Mouse (Mus musculus) hindbrain, embryonic 13.5 days (tissue): ENCODE measurements at regions not wholly inside any gene's neighbourhood (a gene's known extent, or its start where the extent isn't known, plus 50 kb on each side); places are given as distances from the start of the nearest gene placed in this dataset.

Source experiments
- ATAC-seq: fragments of 200-750 bp; cut with Nextera tagmentation; 2 replicates; pipeline ENCODE4 v1.8.0; 2017; ENCODE audit warnings: moderate TSS enrichment; ENCODE audit not compliant: low FRiP score
- H3K27ac ChIP-seq: fragments of 300-500 bp; sonication (generic); 2 replicates; pipeline ENCODE4 v1.5.1; 2015; ENCODE audit warnings: inconsistent platforms, mild to moderate bottlenecking, moderate library complexity
- H3K27me3 ChIP-seq: fragments of 300-500 bp; sonication (generic); 2 replicates; pipeline ENCODE4 v1.6.1; 2015; ENCODE audit warnings: mild to moderate bottlenecking, inconsistent platforms
- H3K36me3 ChIP-seq: fragments of 300-500 bp; sonication (generic); 2 replicates; pipeline ENCODE4 v1.6.1; 2015; ENCODE audit warnings: mild to moderate bottlenecking, inconsistent platforms
- H3K4me1 ChIP-seq: fragments of 300-500 bp; sonication (generic); replicated peaks from 2 replicates; pipeline ENCODE4 v1.6.1; 2015; ENCODE audit warnings: inconsistent platforms
- H3K4me2 ChIP-seq: fragments of 300-500 bp; sonication (generic); 2 replicates; pipeline ENCODE4 v1.6.1; 2015; ENCODE audit warnings: inconsistent platforms, mild to moderate bottlenecking, moderate library complexity
- H3K4me3 ChIP-seq: fragments of 300-500 bp; sonication (generic); 2 replicates; pipeline ENCODE4 v1.5.1; 2015; ENCODE audit warnings: mild to moderate bottlenecking, inconsistent platforms
- H3K9ac ChIP-seq: fragments of 300-500 bp; sonication (generic); 2 replicates; pipeline ENCODE4 v1.6.1; 2015; ENCODE audit warnings: mild to moderate bottlenecking, inconsistent platforms
- H3K9me3 ChIP-seq: fragments of 300-500 bp; sonication (generic); 2 replicates; pipeline ENCODE4 v1.6.1; 2016; ENCODE audit warnings: inconsistent platforms
- WGBS: fragments of 180-500 bp; shearing (Covaris S2); methylation state at CpG from one replicate; pipeline ENCODE4 v1.1.7; 2015; 5-methylcytosine and 5-hydroxymethylcytosine counted together

DNA sequence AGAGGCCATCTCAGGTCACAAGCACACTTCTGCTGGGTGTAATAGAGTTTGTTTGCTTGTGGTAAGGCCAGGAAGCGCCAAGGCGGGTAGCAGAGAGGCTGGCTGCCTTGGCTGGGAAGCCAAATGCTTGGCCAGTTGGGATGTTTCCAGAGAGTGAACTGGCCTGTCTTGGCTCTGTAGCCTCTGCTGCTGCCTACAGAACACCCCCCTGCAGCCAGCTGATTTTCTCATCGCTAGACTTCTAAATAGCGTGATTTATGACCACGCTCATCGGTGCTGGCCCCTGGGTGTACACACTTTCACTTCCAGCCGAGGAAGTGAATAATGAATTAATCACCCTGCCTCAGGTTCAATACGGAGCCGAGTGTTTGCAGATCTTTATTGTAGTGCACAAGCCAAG is 102.2 kb upstream of the Adpgk start:
- ATAC-seq: peak; percentile 74
- Histone ChIP-seq H3K9ac (no peak overlapping the region), H3K4me2 (peak overlapping the region; percentile 13; the same call in 1 of the 2 replicates), H3K27ac (peak overlapping the region; percentile 72), H3K36me3 (no peaks in the 10 kb centered on the region), H3K27me3 (0 out of 2 replicates have a peak, but pooled peaks cover 5% of the 10 kb centered on the region), H3K9me3 (no peaks in the 10 kb centered on the region), H3K4me3 (no peak overlapping the region), H3K4me1 (peaks cover 28% of the 10 kb centered on the region)
- WGBS: 26% methylated on average over 9 of the region's 9 CpGs

DNA sequence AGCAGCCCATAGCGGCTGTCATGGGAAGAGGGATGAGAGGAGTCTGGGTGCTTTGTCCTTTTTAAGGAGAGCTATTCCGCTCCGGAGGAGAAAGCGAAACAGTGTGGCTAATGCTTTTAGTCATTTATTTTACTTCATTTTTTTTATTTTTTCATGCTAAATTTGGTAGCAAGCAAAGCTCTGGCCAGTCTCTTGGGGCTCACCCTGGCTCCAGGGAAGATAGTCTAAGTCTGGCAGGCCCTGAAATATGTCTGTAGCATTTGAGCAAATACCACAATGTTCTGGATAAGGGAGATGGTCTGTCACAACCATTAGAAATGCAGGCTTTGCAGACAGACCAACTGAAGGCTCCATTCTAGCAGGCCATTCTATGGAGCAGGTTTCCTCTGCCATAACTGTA is 102.9 kb upstream of the Adpgk start:
- H3K27ac ChIP-seq: 0 out of 2 replicates have a peak overlapping the region, but pooled peaks have one; percentile 72
- no peaks in the 10 kb centered on the region for H3K9me3 ChIP-seq
- H3K4me2 ChIP-seq: no peak overlapping the region
- H3K9ac ChIP-seq: no peak overlapping the region
- peaks cover 28% of the 10 kb centered on the region for H3K4me1 ChIP-seq
- H3K27me3 ChIP-seq: 0 out of 2 replicates have a peak, but pooled peaks cover 5% of the 10 kb centered on the region
- H3K4me3 ChIP-seq: no peak overlapping the region
- H3K36me3 ChIP-seq: no peaks in the 10 kb centered on the region
- ATAC-seq: no peak
- WGBS: 34% methylated on average over 4 of the region's 4 CpGs

DNA sequence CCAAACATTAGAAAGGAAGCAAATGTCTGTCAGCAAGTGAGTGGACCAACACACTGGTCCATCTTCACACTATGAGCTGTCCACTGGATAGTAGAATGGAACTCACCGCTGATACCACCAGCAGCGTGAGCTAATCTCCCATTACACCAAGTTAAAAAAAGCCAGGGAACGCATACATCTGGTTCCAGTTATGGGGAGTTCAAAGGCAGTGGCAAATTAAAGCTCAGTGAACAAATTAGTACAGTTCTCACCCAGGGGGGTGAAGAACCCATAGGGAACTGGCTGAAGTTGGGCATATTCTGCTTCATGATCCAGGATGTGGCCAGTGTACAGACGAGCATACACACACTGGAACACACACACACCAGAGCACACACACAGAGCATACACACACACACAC is 105.0 kb upstream of the Adpgk start:
- Histone ChIP-seq H3K9me3 (no peaks in the 10 kb centered on the region), H3K4me2 (no peak overlapping the region), H3K9ac (no peak overlapping the region), H3K27me3 (0 out of 2 replicates have a peak, but pooled peaks cover 5% of the 10 kb centered on the region), H3K4me3 (no peak overlapping the region), H3K36me3 (no peaks in the 10 kb centered on the region), H3K4me1 (peaks cover 28% of the 10 kb centered on the region), H3K27ac (no peak overlapping the region)
- ATAC-seq: no peak
- WGBS: 67% methylated on average over 4 of the region's 4 CpGs

DNA sequence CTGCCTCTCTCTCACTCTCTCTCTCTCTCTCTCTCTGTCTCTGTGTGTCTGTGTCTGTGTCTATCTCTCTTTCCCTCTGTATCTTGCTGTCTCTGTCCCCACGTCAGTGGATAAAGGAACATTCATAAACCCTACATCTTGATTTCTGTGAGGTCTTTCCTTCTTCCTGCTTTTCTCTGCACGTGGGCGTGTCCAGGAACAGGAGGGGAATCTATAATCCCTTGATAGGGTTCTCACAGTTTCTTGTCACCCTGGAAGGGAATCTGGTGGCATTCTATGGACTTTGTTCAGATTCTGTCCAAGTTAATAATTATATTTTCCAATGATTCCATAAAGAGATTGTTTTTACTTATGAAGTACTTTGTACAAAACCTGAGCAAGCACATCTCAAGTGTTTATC is 107.3 kb upstream of the Adpgk start:
- 78% methylated on average over 3 of the region's 3 CpGs for WGBS
- H3K9ac ChIP-seq: no peak overlapping the region
- no peaks in the 10 kb centered on the region for H3K36me3 ChIP-seq
- no peak overlapping the region for H3K4me2 ChIP-seq
- peaks cover 18% of the 10 kb centered on the region for H3K4me1 ChIP-seq
- no peaks in the 10 kb centered on the region for H3K9me3 ChIP-seq
- no peak overlapping the region for H3K27ac ChIP-seq
- ATAC-seq: no peak
- H3K4me3 ChIP-seq: no peak overlapping the region
- 0 out of 2 replicates have a peak, but pooled peaks cover 5% of the 10 kb centered on the region for H3K27me3 ChIP-seq

DNA sequence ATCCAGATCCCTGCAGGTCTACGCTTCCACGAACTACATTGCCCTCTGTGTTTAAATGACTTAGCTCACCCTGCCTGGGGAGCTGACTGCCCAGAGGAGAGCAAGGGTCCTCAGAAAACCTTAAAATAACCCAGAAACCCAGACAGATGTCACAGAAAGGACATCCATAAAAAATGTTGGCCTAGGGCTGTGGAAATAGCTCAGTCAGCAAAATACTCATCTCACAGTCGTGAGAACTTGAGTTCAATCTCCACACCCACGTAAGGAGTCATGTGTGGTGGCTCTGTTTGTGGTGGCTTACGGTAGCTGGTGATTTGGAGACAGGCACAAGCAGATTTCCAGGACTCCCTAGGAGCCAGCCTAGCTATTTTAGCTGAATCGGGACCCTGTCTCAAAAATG is 108.5 kb upstream of the Adpgk start:
- 78% methylated on average over 6 of the region's 6 CpGs for WGBS
- H3K9me3 ChIP-seq: no peaks in the 10 kb centered on the region
- H3K27me3 ChIP-seq: 0 out of 2 replicates have a peak, but pooled peaks cover 4% of the 10 kb centered on the region
- no peaks in the 10 kb centered on the region for H3K36me3 ChIP-seq
- H3K4me3 ChIP-seq: no peak overlapping the region
- no peak overlapping the region for H3K4me2 ChIP-seq
- H3K4me1 ChIP-seq: peaks cover 6% of the 10 kb centered on the region
- ATAC-seq: no peak
- no peak overlapping the region for H3K9ac ChIP-seq
- no peak overlapping the region for H3K27ac ChIP-seq

DNA sequence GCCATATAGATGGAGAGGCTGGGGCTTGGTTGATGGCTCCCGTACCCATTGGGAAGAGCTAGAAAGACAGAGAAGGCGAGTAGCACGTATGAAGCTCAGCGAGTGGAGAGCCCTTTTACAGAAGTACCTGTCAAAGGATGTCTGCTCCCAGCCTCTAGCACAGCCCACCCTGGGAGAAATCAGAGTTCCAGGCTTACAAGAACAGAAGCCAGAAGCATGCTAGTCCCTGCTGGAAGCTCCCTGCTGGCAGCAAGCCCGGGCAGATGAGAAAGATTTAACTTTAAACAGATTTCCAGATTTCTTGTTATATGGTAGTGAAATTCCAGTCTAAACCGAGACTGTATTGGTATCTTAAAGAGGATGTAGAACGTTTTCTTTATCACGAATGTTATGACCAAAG is 108.9 kb upstream of the Adpgk start:
- no peaks in the 10 kb centered on the region for H3K36me3 ChIP-seq
- H3K9me3 ChIP-seq: no peaks in the 10 kb centered on the region
- no peak overlapping the region for H3K9ac ChIP-seq
- no peak overlapping the region for H3K4me2 ChIP-seq
- WGBS: 79% methylated on average over 8 of the region's 8 CpGs
- H3K27me3 ChIP-seq: no peaks in the 10 kb centered on the region
- 0 out of 2 replicates have a peak, but pooled peaks cover 3% of the 10 kb centered on the region for H3K4me1 ChIP-seq
- H3K4me3 ChIP-seq: no peak overlapping the region
- no peak for ATAC-seq
- no peak overlapping the region for H3K27ac ChIP-seq

DNA sequence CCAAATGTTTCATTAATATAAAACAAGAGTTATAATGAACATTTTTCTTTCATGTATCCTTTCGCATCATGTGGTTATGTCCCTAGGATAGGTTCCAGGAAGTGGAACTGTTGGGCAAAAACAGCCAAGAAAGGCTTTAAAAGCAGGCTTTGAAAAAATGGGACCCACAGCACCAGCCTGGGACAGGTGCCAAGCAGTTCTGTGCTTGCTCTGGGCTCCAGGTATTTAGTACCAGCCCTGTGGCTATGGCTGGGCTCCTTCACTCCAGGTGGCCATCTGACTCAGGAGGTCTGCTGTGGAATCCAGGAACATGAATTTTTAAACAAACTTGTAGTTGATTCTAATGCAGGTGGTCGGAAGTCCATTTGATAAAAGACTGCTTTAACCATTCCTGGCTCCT is 119.8 kb upstream of the Adpgk start:
- 92% methylated on average over 2 of the region's 2 CpGs for WGBS
- H3K27ac ChIP-seq: no peak overlapping the region

DNA sequence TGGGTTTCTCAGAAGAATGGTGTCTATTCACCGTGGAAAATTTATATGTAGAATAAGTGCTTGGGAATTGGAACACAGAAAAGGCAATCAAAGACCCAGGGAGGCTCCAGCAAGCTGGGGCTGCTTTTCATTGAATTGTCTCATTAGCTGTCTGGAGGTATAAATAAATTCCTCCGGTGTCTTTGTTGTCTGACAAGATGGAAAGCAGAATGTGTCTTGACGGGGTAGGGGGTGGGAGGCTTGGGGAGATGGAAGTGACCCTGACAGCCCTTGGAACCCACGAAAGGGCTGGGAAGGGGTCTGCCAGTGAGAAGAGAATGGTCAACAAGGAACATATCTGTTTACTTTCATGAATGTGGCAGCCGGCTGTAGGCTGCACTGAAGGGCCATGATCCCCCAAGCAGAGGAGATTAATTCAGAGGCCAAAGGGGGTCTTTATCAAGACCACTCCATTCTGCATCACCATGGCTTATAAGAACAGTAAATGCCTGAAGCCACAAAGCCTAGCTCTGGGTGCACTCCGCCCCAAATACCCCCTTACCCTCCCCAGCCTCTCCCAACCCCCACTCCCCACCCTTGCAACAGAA is 127.2 kb upstream of the Neo1 start:
- no peaks in the 10 kb centered on the region for H3K9me3 ChIP-seq
- H3K36me3 ChIP-seq: no peaks in the 10 kb centered on the region
- ATAC-seq: peak; percentile 69; the same call in 1 of the 2 replicates
- H3K27ac ChIP-seq: peak overlapping the region; percentile 78
- H3K4me2 ChIP-seq: no peak overlapping the region
- no peak overlapping the region for H3K9ac ChIP-seq
- peaks cover 21% of the 10 kb centered on the region for H3K4me1 ChIP-seq
- no peaks in the 10 kb centered on the region for H3K27me3 ChIP-seq
- no peak overlapping the region for H3K4me3 ChIP-seq
- WGBS: 10% methylated on average over 6 of the region's 6 CpGs

More for the DNA sequence above, 119.8 kb upstream of the Adpgk start:
- no peak for ATAC-seq
- Histone ChIP-seq H3K27me3 (no peaks in the 10 kb centered on the region), H3K9ac (no peak overlapping the region), H3K36me3 (no peaks in the 10 kb centered on the region), H3K4me2 (no peak overlapping the region), H3K9me3 (no peaks in the 10 kb centered on the region; the same call in 1 of the 2 replicates), H3K4me3 (no peak overlapping the region), H3K4me1 (peaks cover 8% of the 10 kb centered on the region; the same call in 1 of the 2 replicates)

DNA sequence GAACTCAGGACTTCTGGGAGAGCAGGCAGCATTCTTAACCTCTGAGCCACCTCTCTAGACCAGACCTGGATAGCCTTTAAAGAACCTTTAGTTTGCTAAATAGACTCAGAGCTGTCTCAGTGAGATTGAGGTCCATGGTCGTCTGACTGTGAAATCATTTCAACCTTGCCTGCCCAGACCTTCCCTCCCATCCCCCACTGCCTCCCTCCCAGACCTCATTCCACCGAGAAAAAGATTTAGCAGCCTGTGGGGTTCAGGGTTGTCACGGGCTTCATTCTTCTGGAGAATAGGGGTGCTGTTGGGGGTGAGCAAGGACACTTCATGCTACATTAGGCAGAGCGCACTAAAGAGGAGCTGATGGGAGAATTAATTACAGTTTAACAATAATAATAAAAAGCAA is 126.7 kb upstream of the Neo1 start:
- Histone ChIP-seq H3K9me3 (no peaks in the 10 kb centered on the region), H3K4me2 (no peak overlapping the region), H3K36me3 (no peaks in the 10 kb centered on the region), H3K4me1 (peaks cover 21% of the 10 kb centered on the region), H3K4me3 (no peak overlapping the region), H3K27ac (peak overlapping the region; percentile 78), H3K27me3 (no peaks in the 10 kb centered on the region), H3K9ac (no peak overlapping the region)
- ATAC-seq: peak; percentile 68
- 8% methylated on average over 4 of the region's 4 CpGs for WGBS

DNA sequence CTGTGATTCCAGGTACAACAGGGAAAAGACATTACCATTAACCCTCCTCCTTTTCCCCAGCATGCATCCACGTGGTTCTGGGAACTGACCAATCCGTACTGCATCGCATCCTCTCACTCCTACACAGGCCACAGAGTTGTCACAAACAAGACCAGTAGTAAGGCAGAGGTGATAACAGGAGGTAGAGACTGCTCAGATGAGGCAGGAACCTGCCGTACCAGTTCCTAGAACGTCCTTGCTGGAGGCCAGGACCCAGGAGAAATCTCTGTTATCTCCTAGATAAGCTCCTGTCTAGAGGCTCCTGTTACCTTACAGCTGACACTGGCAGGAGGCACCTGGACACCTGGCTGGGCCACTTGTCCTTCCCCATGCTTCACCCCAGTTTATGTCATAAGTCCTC is 121.4 kb upstream of the Neo1 start:
- Histone ChIP-seq H3K36me3 (no peaks in the 10 kb centered on the region), H3K9ac (no peak overlapping the region), H3K4me1 (peaks cover 16% of the 10 kb centered on the region), H3K9me3 (no peaks in the 10 kb centered on the region), H3K4me3 (no peak overlapping the region), H3K27me3 (0 out of 2 replicates have a peak, but pooled peaks cover 6% of the 10 kb centered on the region), H3K4me2 (no peak overlapping the region), H3K27ac (no peak overlapping the region)
- no peak for ATAC-seq
- 83% methylated on average over 5 of the region's 5 CpGs for WGBS

DNA sequence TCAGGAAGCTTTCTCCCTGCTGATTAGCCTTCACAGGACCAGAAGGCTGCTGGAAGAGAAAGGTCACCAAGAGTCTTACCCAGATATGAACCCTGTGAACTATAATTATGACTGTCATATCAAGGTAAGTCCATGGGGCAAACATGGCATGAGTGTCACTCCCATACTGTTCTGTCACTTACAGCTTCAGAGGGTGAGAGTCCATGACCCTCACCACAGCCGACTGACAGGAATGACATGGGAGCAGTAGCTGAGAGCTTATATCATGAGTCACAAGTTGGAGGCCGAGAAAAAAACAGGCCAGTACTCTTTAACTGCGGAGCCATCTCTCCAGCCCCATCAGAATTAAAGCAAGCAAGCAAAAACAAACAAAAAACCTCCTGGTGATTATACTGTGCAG is 117.7 kb upstream of the Neo1 start:
- Histone ChIP-seq H3K9ac (no peak overlapping the region), H3K4me1 (peaks cover 11% of the 10 kb centered on the region), H3K4me3 (no peak overlapping the region), H3K36me3 (no peaks in the 10 kb centered on the region), H3K27ac (no peak overlapping the region), H3K9me3 (0 out of 2 replicates have a peak, but pooled peaks cover 3% of the 10 kb centered on the region), H3K27me3 (0 out of 2 replicates have a peak, but pooled peaks cover 6% of the 10 kb centered on the region), H3K4me2 (no peak overlapping the region)
- 79% methylated on average over 3 of the region's 3 CpGs for whole genome bisulfite sequencing
- ATAC-seq: no peak

DNA sequence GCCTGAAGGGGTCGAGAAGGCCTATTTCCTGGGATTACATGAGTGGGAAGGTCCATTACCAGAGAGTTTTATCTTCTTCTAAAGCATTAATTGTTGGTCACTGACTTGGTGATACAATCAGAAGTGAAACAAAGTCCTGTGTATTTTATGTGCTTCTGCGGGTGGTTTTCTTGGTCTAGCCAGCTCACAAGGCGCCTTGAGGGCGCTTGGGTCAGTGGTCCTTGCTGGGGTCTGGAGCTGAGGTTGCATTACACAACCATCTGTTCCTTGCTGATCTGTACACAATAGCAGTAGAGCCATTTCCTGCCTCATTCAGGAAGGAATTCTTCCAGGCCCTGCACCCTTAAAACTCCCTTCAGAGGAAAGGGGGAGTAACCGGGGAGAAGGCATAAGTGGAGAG is 116.9 kb upstream of the Neo1 start:
- no peak overlapping the region for H3K9ac ChIP-seq
- 43% methylated on average over 5 of the region's 5 CpGs for WGBS
- H3K36me3 ChIP-seq: no peaks in the 10 kb centered on the region
- H3K27ac ChIP-seq: peak overlapping the region; percentile 23; the same call in 1 of the 2 replicates
- no peak overlapping the region for H3K4me3 ChIP-seq
- H3K4me2 ChIP-seq: no peak overlapping the region
- 0 out of 2 replicates have a peak, but pooled peaks cover 3% of the 10 kb centered on the region for H3K9me3 ChIP-seq
- 0 out of 2 replicates have a peak, but pooled peaks cover 6% of the 10 kb centered on the region for H3K27me3 ChIP-seq
- no peak for ATAC-seq
- peaks cover 11% of the 10 kb centered on the region for H3K4me1 ChIP-seq

DNA sequence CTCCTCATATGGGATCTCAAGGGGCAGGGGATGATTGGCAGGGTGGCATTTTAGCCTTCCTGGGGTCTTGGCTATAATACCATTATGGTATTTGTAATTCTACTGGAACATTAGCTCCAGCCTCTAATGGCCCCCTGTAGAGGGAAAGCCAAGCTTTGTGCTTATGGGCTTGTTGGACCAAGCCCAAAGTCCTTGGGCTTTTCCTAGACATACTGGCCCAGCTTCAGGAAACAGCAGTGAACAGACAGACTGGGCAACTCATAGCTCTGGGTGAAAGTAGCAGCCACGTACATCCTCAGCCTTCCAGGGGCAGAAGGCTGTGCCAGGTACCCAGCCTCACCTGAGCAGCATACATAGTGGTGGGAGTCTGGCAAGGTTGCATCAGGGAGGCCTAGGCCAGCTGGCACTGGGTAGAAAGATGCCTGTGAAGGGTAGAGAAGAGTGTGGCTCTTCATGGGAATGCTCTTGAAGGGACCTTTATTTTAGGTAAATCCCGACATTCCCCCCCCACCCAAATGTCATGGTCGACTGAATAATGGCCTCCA is 108.1 kb upstream of the Neo1 start:
- WGBS: 80% methylated on average over 3 of the region's 3 CpGs
- no peaks in the 10 kb centered on the region for H3K4me1 ChIP-seq
- no peaks in the 10 kb centered on the region for H3K36me3 ChIP-seq
- H3K9ac ChIP-seq: no peak overlapping the region
- ATAC-seq: no peak
- H3K4me3 ChIP-seq: no peak overlapping the region
- H3K27me3 ChIP-seq: no peaks in the 10 kb centered on the region
- no peaks in the 10 kb centered on the region for H3K9me3 ChIP-seq
- no peak overlapping the region for H3K27ac ChIP-seq
- no peak overlapping the region for H3K4me2 ChIP-seq
